Mouse (Mus musculus) CH12.LX (cell line): Measurements from ENCODE around the gene Col17a1.

Source experiments
- BHLHE40 ChIP-seq: IDR thresholded peaks from 2 replicates; pipeline ENCODE4 v1.6.1; 2011; ENCODE audit warnings: mild to moderate bottlenecking, low read depth, low read length, improper control_type of control experiment
- CHD2 ChIP-seq: IDR thresholded peaks from 2 replicates; pipeline ENCODE4 v1.6.1; 2011; ENCODE audit warnings: low read length, improper control_type of control experiment
- CTCF ChIP-seq, 2 experiments: IDR thresholded peaks in 1 of 2; conservative IDR thresholded peaks in 1 of 2; 2 replicates each; pipeline ENCODE4 v1.5.1; 2011 to 2012; ENCODE audit warnings: low read depth in 2 of 2, low read length in 2 of 2, improper control_type of control experiment in 1 of 2, inconsistent platforms in 1 of 2, mild to moderate bottlenecking in 1 of 2, moderate library complexity in 1 of 2
- HCFC1 ChIP-seq: IDR thresholded peaks from 2 replicates; pipeline ENCODE4 v1.6.1; 2012; ENCODE audit warnings: low read depth, mild to moderate bottlenecking, inconsistent platforms, low read length, improper control_type of control experiment
- JUND ChIP-seq: conservative IDR thresholded peaks from 2 replicates; pipeline ENCODE4 v1.6.1; 2011; ENCODE audit warnings: low read depth, low read length, improper control_type of control experiment
- MAFK ChIP-seq: IDR thresholded peaks from 2 replicates; pipeline ENCODE4 v1.6.1; 2011; ENCODE audit warnings: low read length, improper control_type of control experiment; ENCODE audit not compliant: insufficient replicate concordance
- NELFE ChIP-seq: IDR thresholded peaks from 2 replicates; pipeline ENCODE4 v1.6.1; 2011; ENCODE audit warnings: low read depth, low read length, improper control_type of control experiment
- NRF1 ChIP-seq: IDR thresholded peaks from 2 replicates; pipeline ENCODE4 v1.6.1; 2014; ENCODE audit warnings: low read depth, mild to moderate bottlenecking, inconsistent platforms, low read length, improper control_type of control experiment, moderate library complexity
- POLR2A ChIP-seq: IDR thresholded peaks from 2 replicates; pipeline ENCODE4 v1.6.1; 2011; ENCODE audit warnings: low read depth, mild to moderate bottlenecking, improper control_type of control experiment, low read length
- RAD21 ChIP-seq: IDR thresholded peaks from 2 replicates; pipeline ENCODE4 v1.6.1; 2011; ENCODE audit warnings: low read depth, mild to moderate bottlenecking, low read length, improper control_type of control experiment, moderate library complexity
- SMC3 ChIP-seq: IDR thresholded peaks from 2 replicates; pipeline ENCODE4 v1.6.1; 2011; ENCODE audit warnings: low read depth, low read length, improper control_type of control experiment
- USF2 ChIP-seq: conservative IDR thresholded peaks from 2 replicates; pipeline ENCODE4 v1.6.1; 2011; ENCODE audit warnings: low read depth, low read length, improper control_type of control experiment
- ZC3H11A ChIP-seq: IDR thresholded peaks from 2 replicates; pipeline ENCODE4 v1.6.1; 2012; ENCODE audit warnings: low read depth, mild to moderate bottlenecking, inconsistent platforms, low read length, improper control_type of control experiment
- ZMIZ1 ChIP-seq: IDR thresholded peaks from 2 replicates; pipeline ENCODE4 v1.6.1; 2012; ENCODE audit warnings: low read depth, mild to moderate bottlenecking, inconsistent platforms, low read length, improper control_type of control experiment

DNA sequence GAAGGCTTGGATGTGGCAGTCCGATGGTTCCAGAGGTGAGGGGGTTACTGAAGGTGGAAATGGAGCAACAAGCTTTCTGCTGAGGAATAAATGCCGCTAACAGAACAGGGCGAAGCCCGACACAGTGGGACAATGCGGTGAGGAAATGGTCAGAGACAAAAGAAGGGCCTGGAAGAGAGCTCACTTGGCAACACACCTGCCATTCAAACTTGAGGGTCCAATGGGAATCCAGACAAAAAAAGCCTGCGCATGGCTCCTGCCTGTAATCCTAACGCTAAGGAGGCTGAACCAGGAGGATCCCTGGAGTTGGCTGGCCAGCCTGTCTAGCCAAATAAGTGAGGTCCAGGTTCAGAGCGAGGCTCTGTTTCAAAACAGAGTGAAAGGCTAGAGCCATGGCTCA is 4.5 kb upstream of the Col17a1 start:
- TF ChIP-seq HCFC1 (no peak), CTCF (conservative IDR thresholded peaks at IDR 0.05 in 1 of 2, IDR thresholded peaks at IDR 0.05 in 1 of 2; ENCODE audit: low read depth in 2 of 2, low read length in 2 of 2) (no peak), ZC3H11A (no peak), NRF1 (no peak), CHD2 (no peak), USF2 (no peak), MAFK (no peak), BHLHE40 (no peak), SMC3 (no peak), POLR2A (no peak), JUND (no peak), NELFE (no peak), RAD21 (no peak), ZMIZ1 (no peak)
